Mouse (Mus musculus): Measurements from ENCODE around the gene Neto2.

- TF ChIP-seq CTCF (IDR thresholded peaks at IDR 0.05; ENCODE audit: borderline replicate concordance, control insufficient read depth, extremely low read depth, insufficient read depth, low read length, poor library complexity) = no peak
- no peak for TF ChIP-seq POLR2A (IDR thresholded peaks at IDR 0.05; ENCODE audit: control insufficient read depth, extremely low read depth, insufficient read depth, low read length, poor library complexity)
These were observed 16.5 kb upstream of the Neto2 start for GRCm38 (mm10) chr8:85717271-85717670.
